Mouse (Mus musculus) layer of hippocampus, postnatal 10 days (tissue): ENCODE measurements at regions not wholly inside any gene's neighbourhood (a gene's known extent, or its start where the extent isn't known, plus 50 kb on each side); places are given as distances from the start of the nearest gene placed in this dataset.

Experiments
- DNase-seq, 2 experiments: peaks; one replicate each; pipeline ENCODE4 v3.0.0; 2021; ENCODE audit warnings: low spot score in 2 of 2

DNA sequence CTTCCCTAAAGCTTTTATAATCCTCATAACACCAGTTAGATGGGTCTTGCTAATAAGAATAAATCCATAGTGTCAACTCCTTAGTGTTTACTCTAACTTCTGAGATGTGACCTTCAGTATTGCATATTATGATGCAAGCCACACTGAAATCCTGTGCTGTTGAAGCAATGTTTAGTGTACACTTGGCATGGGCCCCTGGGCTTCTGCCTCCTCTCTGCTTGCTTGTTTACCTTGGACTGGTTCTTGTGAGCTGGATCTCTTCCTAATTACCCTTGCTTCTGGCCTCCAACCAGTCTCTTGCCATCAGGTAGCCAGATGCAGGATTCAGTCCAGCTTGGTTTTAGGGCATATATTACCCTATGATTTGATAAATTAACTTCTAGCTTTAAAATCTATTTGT, 57.0 kb downstream of the Rgs2 start:
- DNase-seq = no peak

GRCm38 (mm10) chr1:143941465-143941864, 62.5 kb downstream of the Rgs2 start:
- peak; percentile 28 to 61 for DNase-seq

DNA sequence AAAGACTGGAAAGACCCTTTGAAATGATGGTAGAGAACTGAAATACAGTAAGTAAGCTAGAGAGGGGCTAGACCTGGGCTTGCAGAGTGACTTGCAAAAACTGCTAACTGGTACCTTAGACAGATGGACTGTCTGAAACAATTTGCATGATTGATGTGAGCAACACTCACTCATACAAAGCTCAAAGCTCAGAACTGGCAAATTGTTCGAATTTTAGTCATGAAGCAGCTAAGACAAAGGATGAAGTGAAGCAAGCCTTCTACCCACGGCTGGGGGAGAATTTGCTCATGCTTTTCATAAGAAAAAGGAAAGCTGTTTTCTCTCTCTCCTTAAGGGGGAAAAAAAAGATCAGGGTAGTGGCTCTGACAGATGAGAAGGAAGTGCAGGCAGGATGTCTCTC, 64.5 kb downstream of the Rgs2 start:
- no peak for DNase-seq

- no peak for DNase-seq
These were observed 65.4 kb downstream of the Rgs2 start for GRCm38 (mm10) chr1:143938569-143938968.

DNA sequence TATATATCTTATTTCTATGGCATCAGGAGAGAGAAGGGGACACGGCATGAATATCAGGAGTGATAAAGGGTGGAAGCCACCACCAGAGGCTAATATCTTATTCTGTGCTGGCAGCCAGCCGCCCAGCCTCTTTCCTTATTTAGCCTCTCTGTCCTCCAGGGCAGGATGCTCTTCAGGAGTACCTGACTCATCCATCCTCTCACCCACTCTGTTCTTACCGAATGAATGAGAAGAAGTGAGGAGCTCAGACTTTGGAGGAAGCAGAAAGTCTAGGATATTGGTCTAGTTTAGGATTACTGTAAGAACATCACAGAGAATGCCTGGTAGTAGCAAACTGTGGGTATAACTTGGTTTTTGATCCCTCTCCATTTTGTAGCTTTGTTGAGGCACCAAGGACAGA, 73.2 kb downstream of the Rgs2 start:
- DNase-seq = no peak

GRCm38 (mm10) chr1:143929567-143930165, 74.3 kb downstream of the Rgs2 start:
- DNase-seq = no peak

GRCm38 (mm10) chr1:143922499-143922898, 81.5 kb downstream of the Rgs2 start:
- no peak for DNase-seq

DNA sequence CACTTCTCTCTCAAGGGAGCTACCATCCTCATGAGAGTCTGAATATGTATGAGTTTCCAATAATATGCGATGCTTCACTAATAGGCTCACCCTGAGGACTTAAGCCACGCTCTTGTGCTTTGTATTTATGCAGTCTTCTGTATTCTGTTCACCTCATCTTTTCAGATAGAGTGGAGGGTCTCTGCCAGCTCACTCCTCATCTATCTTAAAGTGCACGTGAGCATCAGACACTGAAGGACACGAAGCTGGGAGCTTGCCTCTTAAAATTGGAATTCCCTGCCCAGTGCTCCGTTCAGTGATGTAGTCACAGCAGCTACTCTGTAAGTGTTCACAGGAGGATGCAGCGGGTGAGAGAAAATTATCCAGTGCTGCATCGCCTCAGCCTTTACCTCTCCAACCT, 83.7 kb downstream of the Rgs2 start:
- DNase-seq = no peak

GRCm38 (mm10) chr1:143918949-143919348, 85.0 kb downstream of the Rgs2 start:
- DNase-seq = no peak

- no peak for DNase-seq
These were observed 85.7 kb downstream of the Rgs2 start for GRCm38 (mm10) chr1:143918146-143918774.

GRCm38 (mm10) chr1:143917623-143918022, 86.3 kb downstream of the Rgs2 start:
- DNase-seq = peak; percentile 56 to 62

GRCm38 (mm10) chr1:143916587-143916986, 87.4 kb downstream of the Rgs2 start:
- no peak for DNase-seq

- DNase-seq = no peak
These were observed 91.4 kb downstream of the Rgs2 start for GRCm38 (mm10) chr1:143912586-143912985.

DNA sequence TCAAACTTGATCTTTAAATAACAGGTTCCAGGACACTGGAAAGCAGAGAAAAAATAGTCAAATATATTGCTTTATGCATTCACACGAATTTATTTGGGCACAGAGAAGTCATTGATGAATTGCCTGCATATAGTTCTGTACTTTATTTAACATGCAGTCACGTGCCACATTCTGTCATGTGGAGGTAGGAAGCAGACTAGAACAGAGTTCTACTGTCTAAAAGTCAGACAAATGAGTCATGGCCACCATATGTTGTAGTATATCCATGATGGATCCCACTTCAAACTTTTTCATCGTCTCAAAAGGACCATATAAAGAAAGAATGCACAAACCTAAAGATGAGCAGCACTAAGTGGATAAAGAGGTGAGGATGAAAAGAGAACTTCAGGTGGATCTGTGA, 92.7 kb downstream of the Rgs2 start:
- no peak for DNase-seq

- no peak for DNase-seq
These were observed 93.4 kb downstream of the Rgs2 start for GRCm38 (mm10) chr1:143910530-143910929.

GRCm38 (mm10) chr1:143907312-143907711, 96.6 kb downstream of the Rgs2 start:
- no peak for DNase-seq

- DNase-seq = no peak
These were observed 97.1 kb downstream of the Rgs2 start for GRCm38 (mm10) chr1:143906881-143907280.

DNA sequence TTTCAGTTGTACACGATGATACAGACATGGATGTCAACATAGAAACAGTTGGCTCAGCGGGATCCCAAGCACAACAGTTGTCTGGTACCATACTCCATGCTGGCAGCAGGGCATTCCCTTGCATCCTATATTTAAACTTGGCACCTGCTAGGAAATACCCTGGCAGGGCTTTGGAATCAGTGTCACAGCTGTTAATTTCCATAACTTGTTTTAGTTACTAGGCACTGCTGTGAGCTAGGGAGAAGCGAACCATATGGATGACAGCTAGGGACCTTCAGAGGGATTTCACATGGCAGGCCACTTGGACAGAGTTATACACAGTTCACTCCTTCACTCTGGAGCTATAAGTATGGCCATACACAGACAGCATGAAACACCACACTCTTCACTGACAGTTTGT, 100.0 kb downstream of the Rgs2 start:
- DNase-seq = peak in 1 of 2 experiments; percentile 29

GRCm38 (mm10) chr1:143903234-143903633, 100.7 kb downstream of the Rgs2 start:
- no peak for DNase-seq

DNA sequence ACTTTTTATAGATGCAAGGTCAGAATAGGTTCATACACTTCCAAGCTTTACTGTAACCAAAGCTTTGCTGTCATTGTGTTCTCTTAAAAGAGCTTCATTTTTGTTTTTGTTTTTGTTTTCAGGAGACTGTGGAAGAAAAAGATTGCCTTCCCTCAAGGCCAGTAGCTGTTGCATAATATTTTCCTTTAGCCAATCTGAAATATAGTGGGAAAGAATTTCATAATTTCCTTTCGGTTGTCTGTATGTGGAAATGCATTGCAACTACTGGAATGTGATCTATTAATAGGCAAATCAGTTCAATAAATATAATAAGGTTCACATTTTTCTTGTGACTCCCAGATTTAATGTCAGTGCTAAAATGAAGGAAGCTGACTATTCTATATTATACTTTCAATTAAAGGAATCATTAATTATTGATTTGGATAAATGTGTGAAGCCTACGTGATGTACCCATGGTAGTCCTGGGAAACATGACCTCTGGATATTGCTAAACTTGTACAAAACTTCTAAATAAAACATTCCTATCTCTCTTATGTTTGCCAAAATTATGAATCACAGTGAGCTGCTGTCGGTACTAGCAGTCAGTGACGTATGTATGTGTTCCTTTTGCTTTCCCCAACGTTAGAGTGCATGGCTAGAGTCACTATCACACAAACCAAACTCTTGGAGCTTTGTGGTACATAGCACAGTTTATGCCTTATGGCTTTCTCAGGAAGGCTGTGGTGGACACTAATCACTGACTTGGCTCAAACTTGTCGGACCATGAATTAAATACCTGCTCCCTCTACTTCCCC, 102.6 kb downstream of the Rgs2 start:
- no peak for DNase-seq

DNA sequence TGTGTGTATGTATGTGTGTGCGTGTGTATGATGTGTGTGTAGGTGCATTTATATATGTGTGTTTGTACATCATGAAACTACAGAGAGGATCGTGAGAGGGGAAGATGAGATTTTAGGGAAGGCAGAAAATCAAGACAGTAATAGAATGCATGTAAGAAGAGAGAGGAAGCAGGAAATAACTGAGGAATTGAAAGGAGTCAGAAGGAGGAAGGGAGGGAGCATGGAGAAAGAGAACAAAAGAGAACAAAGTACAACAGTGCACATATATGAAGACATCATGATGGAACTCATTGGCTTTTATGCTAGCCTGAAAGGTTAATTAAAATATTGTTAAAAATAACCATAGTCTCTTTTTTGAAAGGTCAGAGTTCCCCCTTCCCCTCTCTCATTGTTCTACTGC, 111.4 kb downstream of the Uchl5 start:
- no peak for DNase-seq

DNA sequence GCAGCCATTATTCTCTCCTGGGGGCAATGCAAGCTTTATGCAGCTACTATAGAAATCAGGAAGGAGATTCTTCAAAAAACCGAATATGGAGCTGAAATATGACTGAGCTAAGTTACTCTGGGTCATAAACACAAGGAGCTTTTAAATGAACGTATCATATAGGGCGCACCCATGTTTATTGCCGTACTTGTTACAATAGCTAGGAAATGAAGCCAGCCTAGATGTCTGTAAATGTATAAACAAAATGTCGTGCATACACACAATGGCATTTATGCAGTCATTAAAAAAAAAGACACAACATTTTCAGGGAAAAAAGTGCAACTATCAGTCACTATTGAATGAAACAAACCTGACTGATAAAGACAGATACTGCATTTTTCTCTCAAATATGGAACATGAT, 111.0 kb downstream of the Uchl5 start:
- DNase-seq = no peak

DNA sequence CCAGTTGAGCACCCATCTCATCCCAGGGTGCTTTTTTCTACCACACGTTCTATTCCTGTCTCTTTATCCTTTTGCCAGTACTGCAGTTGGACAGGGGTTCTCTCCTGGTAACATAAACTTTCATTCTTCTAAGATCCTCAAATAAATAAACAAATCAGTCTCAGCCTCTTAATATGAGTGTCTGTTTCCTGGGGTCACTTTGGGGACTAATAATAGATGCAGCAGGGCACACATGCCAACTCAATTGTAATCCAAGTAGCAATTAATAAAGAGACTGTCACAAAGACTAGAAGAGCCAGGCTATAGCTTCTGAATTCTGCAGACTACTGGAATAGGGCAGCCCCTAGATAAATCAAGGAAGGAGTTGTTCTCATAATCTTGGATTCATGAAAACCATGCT, 108.9 kb downstream of the Uchl5 start:
- no peak for DNase-seq
